Mouse (Mus musculus): Measurements from ENCODE around the gene Rgcc.

GRCm38 (mm10) chr14:79299796-79300195 lies 1.6 kb downstream of the Rgcc start:
- TF ChIP-seq CTCF (IDR thresholded peaks at IDR 0.05; ENCODE audit: low read depth) (no peak), EP300 (IDR thresholded peaks at IDR 0.05; ENCODE audit: low read depth) (no peak)
